Mouse (Mus musculus) cerebellum, postnatal 4 days (tissue): ENCODE results near the gene Adap1.

Experiments
- DNase-seq, 2 experiments: peaks; one replicate each; pipeline ENCODE4 v3.0.0; 2022; ENCODE audit warnings: low spot score in 2 of 2, mixed read lengths in 1 of 2

Adap1 gene

GRCm38 (mm10) chr5:139252081-139252909, 73.1 kb downstream of the Adap1 start, which contains the start of gene Get4:
TSS of gene Get4 (plus strand) at chr5:139252324.
- DNase-seq = peak; percentile 95 to 98

GRCm38 (mm10) chr5:139251736-139252080, 73.7 kb downstream of the Adap1 start:
- DNase-seq = no peak

- DNase-seq = no peak
These were observed 74.1 kb downstream of the Adap1 start for GRCm38 (mm10) chr5:139251279-139251678.

GRCm38 (mm10) chr5:139248846-139249245, 76.6 kb downstream of the Adap1 start:
- DNase-seq = no peak

DNA sequence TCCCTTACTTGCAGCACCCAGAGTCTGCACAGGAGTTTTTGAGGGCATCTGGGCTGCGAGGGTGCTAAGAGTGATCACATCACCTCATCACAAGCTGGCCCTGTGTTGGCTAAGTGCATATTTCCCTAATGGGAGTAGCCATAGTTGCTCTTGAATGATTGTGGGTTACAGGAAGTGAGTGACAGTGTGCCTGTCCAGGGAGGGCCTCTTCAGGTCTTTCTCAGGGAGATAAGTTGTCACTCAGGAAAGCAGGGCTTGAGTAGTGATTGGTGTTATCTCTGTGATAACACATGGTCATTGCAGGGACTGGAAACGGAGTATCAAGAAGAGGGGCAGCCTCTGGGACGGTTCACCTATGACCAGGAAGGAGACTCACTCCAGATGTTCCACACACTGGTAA, 77.7 kb downstream of the Adap1 start:
- DNase-seq = no peak

GRCm38 (mm10) chr5:139243384-139243783, 82.0 kb downstream of the Adap1 start:
- no peak for DNase-seq

DNA sequence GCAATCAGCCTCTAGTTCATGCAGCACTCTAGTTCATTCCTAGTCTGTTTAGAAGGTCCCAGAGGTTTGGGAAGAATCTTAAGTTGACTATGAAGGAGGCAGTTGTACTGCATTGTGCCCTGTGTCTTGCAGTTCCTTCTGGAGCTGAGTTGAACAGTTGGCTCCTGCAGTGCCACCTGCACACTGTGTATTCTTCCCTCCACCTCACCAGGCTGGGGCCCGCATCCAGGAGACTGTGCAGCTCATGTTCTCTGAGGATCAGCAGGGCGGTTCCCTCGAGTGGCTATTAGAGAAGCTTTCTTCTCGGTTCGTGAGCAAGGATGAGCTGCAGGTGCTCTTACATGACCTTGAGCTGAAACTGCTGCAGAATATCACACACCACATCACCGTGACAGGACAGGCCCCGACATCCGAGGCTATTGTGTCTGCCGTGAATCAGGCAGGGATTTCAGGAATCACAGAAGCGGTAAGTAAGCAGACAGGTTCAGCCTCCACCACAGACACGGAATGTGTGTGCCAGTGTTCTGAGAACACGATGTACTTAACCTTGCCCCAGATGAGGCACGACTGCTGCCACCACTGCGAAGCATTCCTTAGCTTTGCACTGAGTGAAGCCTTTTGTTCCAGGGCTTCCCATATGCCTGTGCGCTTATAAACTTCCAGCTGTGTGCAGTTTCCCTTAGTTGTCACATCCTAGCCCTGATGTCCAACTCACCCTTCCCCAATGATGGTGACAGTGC, 84.2 kb downstream of the Adap1 start:
- DNase-seq = no peak

- no peak for DNase-seq
These were observed 88.0 kb downstream of the Adap1 start for GRCm38 (mm10) chr5:139237436-139237835.

GRCm38 (mm10) chr5:139234423-139234822, 91.0 kb downstream of the Adap1 start:
- no peak for DNase-seq

GRCm38 (mm10) chr5:139232083-139232482, 93.3 kb downstream of the Adap1 start:
- no peak for DNase-seq

DNA sequence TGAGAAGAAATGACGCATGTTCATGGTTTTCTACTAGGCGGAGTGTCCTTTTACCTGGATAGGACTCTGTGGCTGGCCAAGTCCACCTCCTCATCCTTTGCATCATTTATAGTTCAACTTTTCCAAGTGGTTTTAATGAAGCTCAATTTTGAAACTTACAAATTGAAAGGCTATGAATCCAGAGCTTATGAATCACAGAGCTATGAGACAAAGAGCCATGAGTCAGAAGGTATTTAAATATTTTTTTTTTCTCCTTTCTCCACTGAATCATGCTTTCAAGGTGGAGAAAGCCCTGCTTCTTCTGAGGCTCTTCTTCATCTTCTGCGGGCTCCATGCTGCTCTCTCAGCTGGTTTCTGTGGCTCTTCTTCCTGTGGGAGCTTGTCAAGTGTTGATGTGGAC, 95.7 kb downstream of the Adap1 start:
- no peak for DNase-seq

- DNase-seq = no peak
These were observed 97.1 kb downstream of the Adap1 start for GRCm38 (mm10) chr5:139228318-139228717.

DNA sequence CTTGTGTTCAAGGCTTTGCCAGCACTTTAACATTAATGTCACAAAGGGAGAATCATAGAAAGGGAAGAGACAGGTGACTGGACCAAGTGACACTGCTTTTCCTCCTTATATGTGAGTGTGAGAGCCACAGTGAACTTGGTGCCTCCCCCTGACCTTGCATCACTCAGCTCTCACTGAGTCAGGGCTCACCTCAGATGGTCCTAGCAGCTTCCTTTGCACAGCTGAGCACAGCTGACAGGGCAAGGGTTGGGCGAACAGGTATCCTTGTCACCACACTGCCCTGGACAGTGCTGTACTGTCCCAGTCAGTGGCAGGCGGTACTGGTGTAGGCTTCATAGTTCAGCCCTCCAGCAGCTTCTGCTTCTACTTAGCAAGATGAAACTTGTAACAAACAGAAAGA, 97.8 kb downstream of the Adap1 start:
- DNase-seq = no peak

GRCm38 (mm10) chr5:139227236-139227635, 98.2 kb downstream of the Adap1 start:
- no peak for DNase-seq

DNA sequence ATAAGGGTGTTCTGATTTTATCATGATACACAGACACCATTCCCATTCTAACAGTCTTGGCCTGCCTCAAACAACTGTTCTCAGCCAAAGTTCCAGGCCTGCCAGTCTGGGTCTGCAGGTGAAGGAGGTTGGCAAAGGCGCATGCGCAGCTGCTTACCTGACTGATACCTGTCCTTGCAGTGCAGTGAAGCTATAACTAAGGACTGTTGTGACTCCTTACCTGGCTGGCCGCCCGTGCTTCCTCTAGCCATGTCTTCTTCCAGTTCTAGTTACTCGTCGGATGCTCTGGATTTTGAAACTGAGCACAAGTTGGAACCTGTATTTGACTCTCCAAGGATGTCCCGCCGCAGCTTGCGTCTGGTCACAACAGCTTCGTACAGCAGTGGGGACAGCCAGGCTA, 102.1 kb downstream of the Adap1 start:
- DNase-seq = no peak
